Mouse (Mus musculus) intestine, postnatal 0 days (tissue): ENCODE results near the gene Mob2. TPM values are rescaled to one million over a fixed set of nuclear protein-coding genes. Genes with fewer than 3 reads are reported as not detected.

Experiments
- ATAC-seq: fragments of 200-750 bp; cut with Nextera tagmentation; 2 replicates; pipeline ENCODE4 v1.8.0; 2017; ENCODE audit warnings: mild to moderate bottlenecking, moderate TSS enrichment, moderate library complexity
- H3K27ac ChIP-seq: fragments of 300-500 bp; sonication (generic); 2 replicates; pipeline ENCODE4 v1.5.1; 2014; ENCODE audit warnings: mild to moderate bottlenecking, low read depth, low read length, moderate library complexity
- H3K27me3 ChIP-seq: fragments of 300-500 bp; sonication (generic); replicated peaks from 2 replicates; pipeline ENCODE4 v1.6.1; 2014; ENCODE audit warnings: low read length, mixed read lengths; ENCODE audit not compliant: control insufficient read depth, insufficient read depth
- H3K36me3 ChIP-seq: fragments of 300-500 bp; sonication (generic); 2 replicates; pipeline ENCODE4 v1.6.1; 2014; ENCODE audit warnings: mild to moderate bottlenecking, moderate library complexity; ENCODE audit not compliant: control insufficient read depth, insufficient read depth
- H3K4me1 ChIP-seq: fragments of 300-500 bp; sonication (generic); replicated peaks from 2 replicates; pipeline ENCODE4 v1.6.1; 2014; ENCODE audit warnings: antibody characterized with exemption, low read length, mixed read lengths; ENCODE audit not compliant: control insufficient read depth, insufficient read depth
- H3K4me2 ChIP-seq: fragments of 300-500 bp; sonication (generic); replicated peaks from 2 replicates; pipeline ENCODE4 v1.6.1; 2014; ENCODE audit warnings: low read depth, mild to moderate bottlenecking, moderate library complexity
- H3K4me3 ChIP-seq: fragments of 300-500 bp; sonication (generic); 2 replicates; pipeline ENCODE4 v1.5.1; 2014; ENCODE audit warnings: low read depth, low read length
- H3K9ac ChIP-seq: fragments of 300-500 bp; sonication (generic); 2 replicates; pipeline ENCODE4 v1.6.1; 2014; ENCODE audit warnings: mild to moderate bottlenecking, low read depth, low read length
- H3K9me3 ChIP-seq: fragments of 300-500 bp; sonication (generic); 2 replicates; pipeline ENCODE4 v1.6.1; 2016; ENCODE audit warnings: mixed run types; ENCODE audit not compliant: control insufficient read depth
- CTCF ChIP-seq: sonication (generic); IDR thresholded peaks from 2 replicates; pipeline ENCODE4 v1.5.1; 2016; ENCODE audit warnings: low read depth, mild to moderate bottlenecking, control low read depth, antibody characterized with exemption, moderate library complexity
- WGBS: fragments of 180-500 bp; shearing (Covaris S2); extraction: QIAGEN DNeasy Blood & Tissue Kit; methylation state at CpG from one replicate; pipeline ENCODE4 v1.1.7; 2014; 5-methylcytosine and 5-hydroxymethylcytosine counted together
- polyA plus RNA-seq: library from polyadenylated mRNA; unstranded; fragments of >200 nt; fragmentation: Nextera tagmentation; extraction: Ambion mirVana; gene quantifications from 2 replicates; pipeline ENCODE4 v1.2.1, GENCODE M21; 2015

Mob2 gene
- polyA plus RNA-seq, 1 experiment from 2014 or later: 54.7 TPM

- H3K27ac ChIP-seq: no peak overlapping the region
- TF ChIP-seq CTCF: no peak
- H3K36me3 ChIP-seq: no peaks in the 10 kb centered on the region
- H3K4me1 ChIP-seq: no peaks in the 10 kb centered on the region
- WGBS: 70% methylated on average over 8 of the region's 8 CpGs
- no peak overlapping the region for H3K4me3 ChIP-seq
- no peaks in the 10 kb centered on the region for H3K9me3 ChIP-seq
- no peak overlapping the region for H3K9ac ChIP-seq
- H3K27me3 ChIP-seq: no peaks in the 10 kb centered on the region
- H3K4me2 ChIP-seq: no peak overlapping the region
- no peak for ATAC-seq
Measured at GRCm38 (mm10) chr7:142074146-142074886, 13.5 kb upstream of the Mob2 start.

- ATAC-seq: no peak
- no peaks in the 10 kb centered on the region for H3K27me3 ChIP-seq
- no peak overlapping the region for H3K4me2 ChIP-seq
- H3K27ac ChIP-seq: no peak overlapping the region
- no peaks in the 10 kb centered on the region for H3K36me3 ChIP-seq
- no peak for TF ChIP-seq CTCF
- peaks cover 3% of the 10 kb centered on the region; the same call in 1 of the 2 replicates for H3K4me1 ChIP-seq
- no peak overlapping the region for H3K4me3 ChIP-seq
- no peaks in the 10 kb centered on the region for H3K9me3 ChIP-seq
- H3K9ac ChIP-seq: no peak overlapping the region
Measured at GRCm38 (mm10) chr7:142071717-142072116, 10.9 kb upstream of the Mob2 start.

GRCm38 (mm10) chr7:142071212-142071578 lies 10.3 kb upstream of the Mob2 start:
- H3K4me1 ChIP-seq: peaks cover 3% of the 10 kb centered on the region; the same call in 1 of the 2 replicates
- no peak overlapping the region for H3K4me3 ChIP-seq
- H3K36me3 ChIP-seq: no peaks in the 10 kb centered on the region
- ATAC-seq: peak; percentile 20; the same call in 1 of the 2 replicates
- H3K9me3 ChIP-seq: no peaks in the 10 kb centered on the region
- H3K4me2 ChIP-seq: peak overlapping the region; percentile 47
- no peak overlapping the region for H3K9ac ChIP-seq
- WGBS: 7% methylated on average over 10 of the region's 10 CpGs
- no peak overlapping the region for H3K27ac ChIP-seq
- TF ChIP-seq CTCF: no peak
- H3K27me3 ChIP-seq: no peaks in the 10 kb centered on the region

GRCm38 (mm10) chr7:142070458-142071211 lies 9.8 kb upstream of the Mob2 start:
- no peak overlapping the region for H3K27ac ChIP-seq
- H3K4me3 ChIP-seq: no peak overlapping the region

GRCm38 (mm10) chr7:142068429-142068828 lies 7.6 kb upstream of the Mob2 start:
- H3K27me3 ChIP-seq: no peaks in the 10 kb centered on the region
- H3K36me3 ChIP-seq: no peaks in the 10 kb centered on the region
- H3K27ac ChIP-seq: peak overlapping the region; percentile 68
- 40% methylated on average over 4 of the region's 4 CpGs for WGBS
- H3K9ac ChIP-seq: no peak overlapping the region
- TF ChIP-seq CTCF: no peak
- peak; percentile 84 for ATAC-seq
- no peaks in the 10 kb centered on the region for H3K9me3 ChIP-seq
- H3K4me3 ChIP-seq: no peak overlapping the region
- H3K4me2 ChIP-seq: no peak overlapping the region
- peaks cover 3% of the 10 kb centered on the region; the same call in 1 of the 2 replicates for H3K4me1 ChIP-seq

More at GRCm38 (mm10) chr7:142070458-142071211, 9.8 kb upstream of the Mob2 start:
- peaks cover 3% of the 10 kb centered on the region; the same call in 1 of the 2 replicates for H3K4me1 ChIP-seq
- no peaks in the 10 kb centered on the region for H3K27me3 ChIP-seq
- peak; percentile 94 for TF ChIP-seq CTCF
- no peaks in the 10 kb centered on the region for H3K36me3 ChIP-seq
- peak overlapping the region; percentile 47 for H3K4me2 ChIP-seq
- H3K9me3 ChIP-seq: no peaks in the 10 kb centered on the region
- peak; percentile 78 for ATAC-seq
- WGBS: 8% methylated on average over 12 of the region's 13 CpGs
- no peak overlapping the region for H3K9ac ChIP-seq

GRCm38 (mm10) chr7:142060185-142060930 lies 507 bp downstream of the Mob2 start:
- H3K4me1 ChIP-seq: peaks cover 12% of the 10 kb centered on the region
- H3K4me3 ChIP-seq: peak overlapping the region; percentile 90
- TF ChIP-seq CTCF: no peak
- H3K36me3 ChIP-seq: no peaks in the 10 kb centered on the region
- no peaks in the 10 kb centered on the region for H3K9me3 ChIP-seq
- H3K9ac ChIP-seq: peak overlapping the region; percentile 96
- WGBS: under 1% methylated on average over 44 of the region's 66 CpGs
- H3K4me2 ChIP-seq: peak overlapping the region; percentile 87
- H3K27me3 ChIP-seq: no peaks in the 10 kb centered on the region
- H3K27ac ChIP-seq: peak overlapping the region; percentile 95
- ATAC-seq: peak; percentile 17
